Mouse (Mus musculus) urinary bladder, adult 18-20 months (tissue): Measurements from ENCODE around the gene Tmie.
"Not testable (repeated sequence)": the region's sequence is repeated elsewhere in the genome, so short reads cannot be mapped to it uniquely, and the experiment has no call there.

ENCODE experiments used
- DNase-seq, 2 experiments: peaks; one replicate each; pipeline ENCODE4 v3.0.0; 2022; ENCODE audit warnings: low spot score in 2 of 2, mixed read lengths in 2 of 2

The Tmie gene

DNA sequence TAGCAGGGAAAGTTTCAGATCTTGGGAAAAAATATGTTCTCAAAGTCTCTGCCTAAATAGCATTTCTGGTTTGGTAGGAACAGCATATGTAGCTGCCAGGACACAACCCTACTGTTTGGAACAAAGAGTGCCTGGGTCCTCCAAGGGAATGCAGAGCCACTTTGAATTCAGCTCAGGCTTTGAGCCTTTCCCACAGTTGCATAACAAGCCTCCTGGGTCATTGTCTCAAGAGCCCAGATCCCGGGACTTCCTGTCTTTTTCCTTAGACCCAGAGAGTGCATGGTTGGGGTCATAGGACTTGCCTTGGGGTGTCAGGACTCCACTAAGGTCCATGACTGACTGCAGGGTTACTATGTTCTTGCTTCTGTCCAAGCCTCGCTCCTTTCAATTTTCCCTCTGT is 43.8 kb downstream of the Tmie start:
- no peak for DNase-seq

DNA sequence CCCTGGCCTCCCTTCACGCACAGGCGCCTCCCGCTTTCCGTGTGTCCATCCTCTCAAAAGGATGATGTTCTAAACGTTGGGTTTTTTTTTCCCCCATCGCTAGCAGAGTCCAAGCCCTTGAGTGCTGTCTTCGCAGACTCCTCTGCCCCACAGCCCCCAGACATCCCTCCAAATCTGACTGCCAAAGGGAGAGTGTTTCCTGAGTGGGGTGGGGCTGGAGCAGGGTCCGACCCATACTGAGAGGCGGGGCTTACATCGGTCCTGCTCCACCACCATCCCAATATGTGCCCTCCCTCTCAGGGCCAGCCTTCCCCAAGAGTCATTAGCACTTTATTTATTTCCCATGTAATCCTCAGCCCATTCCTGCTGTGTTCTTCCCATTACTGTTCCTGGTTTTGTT is 45.0 kb downstream of the Tmie start:
- no peak for DNase-seq

DNA sequence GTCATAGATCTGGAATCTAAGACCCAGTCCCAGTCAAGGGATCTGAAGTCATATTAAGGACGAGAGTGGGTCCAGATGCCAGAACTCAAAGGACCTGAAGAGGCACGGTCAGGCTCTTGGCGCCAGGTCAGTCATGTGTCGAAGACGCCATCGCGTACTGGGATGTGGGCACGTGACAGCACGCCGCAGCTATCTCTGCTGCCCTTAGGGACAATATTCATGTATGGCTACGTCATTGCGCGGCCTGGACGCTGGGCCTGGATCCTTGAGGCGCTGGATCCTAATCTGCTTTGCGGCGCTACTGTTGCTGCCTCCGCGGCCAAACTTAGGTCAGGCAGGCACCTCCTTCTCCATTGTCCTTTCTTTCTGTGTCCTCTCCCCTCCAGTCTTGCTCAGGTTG is 45.5 kb downstream of the Tmie start, which contains the start of gene Prss45:
Gene Prss45 (plus strand): TSS at position 178 of the 400 bp plus-strand sequence.
- DNase-seq = no peak

DNA sequence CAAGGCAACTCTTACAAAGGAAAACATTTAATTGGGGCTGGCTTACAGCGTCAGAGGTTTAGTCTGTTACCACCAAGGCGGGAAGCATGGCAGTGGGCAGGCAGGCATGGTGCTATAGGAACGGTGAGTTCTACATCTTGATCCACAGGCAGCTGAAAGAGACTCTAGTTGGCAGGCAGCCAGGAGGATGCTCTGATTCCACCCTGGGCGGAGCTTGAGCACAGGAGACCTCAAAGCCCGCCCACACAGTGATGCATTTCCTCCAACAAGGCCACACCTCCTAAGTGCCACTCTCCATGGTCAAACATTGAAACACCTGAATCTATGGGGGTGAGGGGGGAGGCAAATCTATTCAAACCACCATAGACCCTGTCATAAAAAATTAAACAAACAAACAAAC is 46.9 kb downstream of the Tmie start:
- no peak for DNase-seq

DNA sequence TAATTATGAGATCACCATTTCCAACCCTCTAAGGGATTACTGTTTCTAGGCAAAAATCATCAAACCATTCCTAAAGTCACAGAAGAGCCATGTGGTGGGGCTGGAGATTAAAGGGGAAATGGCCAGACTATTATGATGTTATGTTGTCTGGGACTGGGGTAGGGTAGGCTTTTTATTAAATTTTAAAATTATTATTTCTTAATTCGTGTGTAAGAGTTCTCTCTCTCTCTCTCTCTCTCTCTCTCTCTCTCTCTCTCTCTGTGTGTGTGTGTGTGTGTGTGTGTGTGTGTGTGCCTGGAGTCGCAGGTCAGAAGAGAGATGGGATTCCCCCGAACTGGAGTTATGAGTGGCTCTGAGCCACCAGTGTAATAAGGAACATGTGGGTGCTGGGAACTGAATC is 53.5 kb downstream of the Tmie start, which contains the start of gene Prss43:
Gene Prss43 (plus strand): TSS at position 301 of the 400 bp plus-strand sequence.
- no peak for DNase-seq

DNA sequence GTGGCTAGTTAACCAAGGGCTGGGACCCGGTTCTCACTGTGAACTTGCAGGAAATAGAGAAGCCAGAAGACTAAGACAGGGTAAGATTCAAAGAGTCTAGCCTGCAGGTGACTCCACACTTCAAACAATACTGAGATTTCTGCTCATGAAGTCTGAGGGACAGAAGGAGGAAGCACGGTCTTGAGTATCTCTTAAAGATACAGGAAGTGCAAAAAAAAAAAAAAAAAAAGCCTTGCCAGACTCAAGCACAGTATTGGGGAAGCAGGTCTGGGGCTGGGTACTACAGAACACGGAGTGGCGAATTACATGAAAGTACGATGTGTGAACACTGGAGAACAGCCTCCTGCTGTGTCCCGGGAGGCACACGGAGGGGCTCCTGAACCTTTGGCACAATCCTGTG is 54.1 kb downstream of the Tmie start:
- no peak for DNase-seq

DNA sequence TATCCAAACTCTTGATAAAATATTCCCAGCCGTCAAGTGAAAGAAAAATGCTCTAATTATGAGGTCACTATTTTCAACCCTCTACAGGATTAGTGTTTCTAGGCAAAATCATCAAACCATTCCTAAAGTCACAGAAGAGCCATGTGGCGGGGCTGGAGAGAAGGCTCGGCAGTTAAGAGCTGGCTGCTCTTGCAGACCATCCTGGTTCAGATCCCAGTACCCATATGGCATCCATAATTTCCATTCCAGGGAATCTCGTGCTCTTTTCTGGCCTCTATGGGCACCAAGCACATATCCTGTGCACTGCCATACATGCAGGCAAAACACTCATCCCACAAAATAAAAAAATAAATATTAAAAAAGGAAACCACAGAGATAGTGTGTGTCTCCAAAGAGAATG is 54.5 kb downstream of the Tmie start:
- no peak for DNase-seq

DNA sequence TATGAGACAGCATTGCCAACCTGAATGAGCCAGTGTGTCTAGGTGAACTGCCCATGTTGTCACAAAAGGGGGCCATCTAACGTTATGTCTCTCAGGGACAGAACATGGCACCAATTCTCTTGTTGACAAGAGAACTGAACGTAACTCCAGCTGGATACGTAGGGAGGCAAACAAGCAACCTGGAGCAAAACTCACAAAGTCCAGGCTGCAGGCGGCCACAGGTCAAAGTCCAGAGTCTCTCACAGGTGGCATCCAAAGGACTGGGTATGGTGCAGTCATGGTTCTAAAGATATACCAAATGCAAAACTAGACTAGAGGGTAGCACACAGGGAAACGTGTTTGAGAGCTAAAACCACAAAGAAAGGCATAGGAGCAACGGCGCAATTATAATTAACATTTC is 58.5 kb downstream of the Tmie start:
- DNase-seq = no peak

DNA sequence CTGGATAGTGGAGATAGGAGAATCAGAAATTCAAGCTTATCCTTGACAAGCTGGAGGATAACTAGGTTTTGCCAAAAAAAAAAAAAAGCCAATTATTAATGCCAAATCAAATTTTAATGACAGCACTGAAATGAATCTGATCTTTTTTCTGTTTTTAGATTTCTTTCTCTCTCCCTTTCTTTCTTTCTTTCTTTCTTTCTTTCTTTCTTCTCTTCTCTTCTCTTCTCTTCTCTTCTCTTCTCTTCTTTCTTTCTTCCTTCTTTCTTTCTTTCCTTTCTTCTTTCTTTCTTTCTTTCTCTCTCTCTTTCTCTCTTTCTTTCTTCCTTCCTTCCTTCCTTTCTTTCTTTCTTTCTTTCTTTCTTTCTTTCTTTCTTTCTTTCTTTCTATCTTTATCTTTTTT is 59.4 kb downstream of the Tmie start:
- DNase-seq = not testable (repeated sequence)
